Mouse (Mus musculus) adrenal gland, adult 8-10 months (tissue): ENCODE measurements around the gene A430033K04Rik. TPM values are rescaled to one million over a fixed set of nuclear protein-coding genes. Genes with fewer than 3 reads are reported as not detected.

Experiments
- DNase-seq: peaks from one replicate; pipeline ENCODE4 v3.0.0; 2022
- total RNA-seq, 4 experiments: library from RNA; stranded (reverse); gene quantifications; 2 replicates each; pipeline ENCODE4 v1.2.4; 2022

Gene A430033K04Rik
- total RNA-seq, result 10 to 100 TPM in 2 of 4 experiments, 1 to 10 TPM in 2; 5.4 to 11.9 (median 9.6) TPM

GRCm38 (mm10) chr5:138622645-138623477, at the start of gene A430033K04Rik:
Gene A430033K04Rik, plus strand, starts transcription at chr5:138622859.
- peak; percentile 92 for DNase-seq

GRCm38 (mm10) chr5:138587396-138587795, 35.3 kb upstream of the A430033K04Rik start:
- no peak for DNase-seq

- no peak for DNase-seq
Measured at GRCm38 (mm10) chr5:138618353-138618752, 4.3 kb upstream of the A430033K04Rik start.

GRCm38 (mm10) chr5:138619211-138620128, 3.2 kb upstream of the A430033K04Rik start, which contains the start of gene Zfp68:
Gene Zfp68, minus strand, starts transcription at chr5:138619761.
- peak; percentile 91 for DNase-seq

- no peak for DNase-seq
Measured at GRCm38 (mm10) chr5:138620836-138621235, 1.8 kb upstream of the A430033K04Rik start.

GRCm38 (mm10) chr5:138623478-138623875, 818 bp downstream of the A430033K04Rik start:
- no peak for DNase-seq

GRCm38 (mm10) chr5:138636486-138636885, 13.8 kb downstream of the A430033K04Rik start:
- DNase-seq, result no peak

- no peak for DNase-seq
Measured at GRCm38 (mm10) chr5:138641081-138641480, 18.4 kb downstream of the A430033K04Rik start.

GRCm38 (mm10) chr5:138641761-138642160, 19.1 kb downstream of the A430033K04Rik start:
- no peak for DNase-seq

- DNase-seq, result no peak
Measured at GRCm38 (mm10) chr5:138652911-138653310, 30.3 kb downstream of the A430033K04Rik start.

GRCm38 (mm10) chr5:138656477-138657156, 34.0 kb downstream of the A430033K04Rik start:
- no peak for DNase-seq

GRCm38 (mm10) chr5:138657407-138657806, 34.7 kb downstream of the A430033K04Rik start:
- no peak for DNase-seq

GRCm38 (mm10) chr5:138657854-138658253, 35.2 kb downstream of the A430033K04Rik start:
- DNase-seq, result peak; percentile 9

- peak; percentile 9 for DNase-seq
Measured at GRCm38 (mm10) chr5:138658922-138659321, 36.3 kb downstream of the A430033K04Rik start.

- no peak for DNase-seq
Measured at GRCm38 (mm10) chr5:138683023-138683766, 60.5 kb downstream of the A430033K04Rik start.

- DNase-seq, result no peak
Measured at GRCm38 (mm10) chr5:138683821-138684220, 61.2 kb downstream of the A430033K04Rik start.

- DNase-seq, result no peak
Measured at GRCm38 (mm10) chr5:138687453-138687852, 64.8 kb downstream of the A430033K04Rik start.

GRCm38 (mm10) chr5:138689254-138689653, 66.6 kb downstream of the A430033K04Rik start:
- no peak for DNase-seq

- DNase-seq, result no peak
Measured at GRCm38 (mm10) chr5:138692936-138693570, 70.4 kb downstream of the A430033K04Rik start.

GRCm38 (mm10) chr5:138694036-138694435, 71.4 kb downstream of the A430033K04Rik start:
- DNase-seq, result no peak
